Mouse (Mus musculus): Measurements from ENCODE around the gene Rassf8. TPM values are rescaled to one million over a fixed set of nuclear protein-coding genes. Genes with fewer than 3 reads are reported as not detected.

The Rassf8 gene
- polyA plus RNA-seq (2015; fragmentation: Nextera tagmentation; extraction: Ambion mirVana): 4.3 and 4.4 TPM in 2 replicates

GRCm38 (mm10) chr6:145746132-145746849 lies at the start of gene Rassf8:
Gene Rassf8 (plus strand): TSS chr6:145746748.
- no peaks in the 10 kb centered on the region for H3K36me3 ChIP-seq (ENCODE audit: control insufficient read depth, insufficient read depth, low read length)
- WGBS: under 1% methylated on average over 49 of the region's 71 CpGs
- no peaks in the 10 kb centered on the region for H3K9me3 ChIP-seq (ENCODE audit: control insufficient read depth, low read length)
- H3K4me3 ChIP-seq (ENCODE audit: low read length): peak within 1 kb of the TSS; percentile 64
- peaks cover 12% of the 10 kb centered on the region for H3K4me1 ChIP-seq (ENCODE audit: control insufficient read depth, insufficient read depth, low read depth, low read length)
- peak within 1 kb of the TSS; percentile 82 for H3K9ac ChIP-seq (ENCODE audit: low read depth, low read length)
- H3K27ac ChIP-seq (ENCODE audit: low read depth, low read length): peak within 1 kb of the TSS; percentile 86
- ATAC-seq: peak; percentile 97
- H3K4me2 ChIP-seq (ENCODE audit: low read length): peak within 1 kb of the TSS; percentile 79
- H3K27me3 ChIP-seq (replicated peaks; ENCODE audit: control insufficient read depth, insufficient read depth, low read length): no peaks in the 10 kb centered on the region

GRCm38 (mm10) chr6:145701021-145701540 lies 45.5 kb upstream of the Rassf8 start:
- Histone ChIP-seq H3K4me3 (ENCODE audit: low read length) (no peak overlapping the region), H3K4me2 (ENCODE audit: low read length) (no peak overlapping the region), H3K9me3 (ENCODE audit: control insufficient read depth, low read length) (no peaks in the 10 kb centered on the region), H3K27ac (ENCODE audit: low read depth, low read length) (no peak overlapping the region), H3K4me1 (ENCODE audit: control insufficient read depth, insufficient read depth, low read depth, low read length) (no peaks in the 10 kb centered on the region), H3K27me3 (replicated peaks; ENCODE audit: control insufficient read depth, insufficient read depth, low read length) (no peaks in the 10 kb centered on the region), H3K9ac (ENCODE audit: low read depth, low read length) (no peak overlapping the region), H3K36me3 (ENCODE audit: control insufficient read depth, insufficient read depth, low read length) (no peaks in the 10 kb centered on the region)
- ATAC-seq: no peak
- 23% methylated on average over 8 of the region's 8 CpGs for WGBS

- no peak for ATAC-seq
- H3K27me3 ChIP-seq (replicated peaks; ENCODE audit: control insufficient read depth, insufficient read depth, low read length): no peaks in the 10 kb centered on the region
- H3K4me3 ChIP-seq (ENCODE audit: low read length): no peak overlapping the region
- WGBS: 67% methylated on average over 6 of the region's 6 CpGs
- H3K4me1 ChIP-seq (ENCODE audit: control insufficient read depth, insufficient read depth, low read depth, low read length): no peaks in the 10 kb centered on the region
- no peak overlapping the region for H3K9ac ChIP-seq (ENCODE audit: low read depth, low read length)
- no peak overlapping the region for H3K4me2 ChIP-seq (ENCODE audit: low read length)
- no peak overlapping the region for H3K27ac ChIP-seq (ENCODE audit: low read depth, low read length)
- no peaks in the 10 kb centered on the region for H3K36me3 ChIP-seq (ENCODE audit: control insufficient read depth, insufficient read depth, low read length)
- H3K9me3 ChIP-seq (ENCODE audit: control insufficient read depth, low read length): no peaks in the 10 kb centered on the region
These were observed 42.9 kb upstream of the Rassf8 start for GRCm38 (mm10) chr6:145703667-145704066.

- Histone ChIP-seq H3K27me3 (replicated peaks; ENCODE audit: control insufficient read depth, insufficient read depth, low read length) (no peaks in the 10 kb centered on the region), H3K4me3 (ENCODE audit: low read length) (no peak overlapping the region), H3K9ac (ENCODE audit: low read depth, low read length) (no peak overlapping the region), H3K27ac (ENCODE audit: low read depth, low read length) (no peak overlapping the region), H3K9me3 (ENCODE audit: control insufficient read depth, low read length) (no peaks in the 10 kb centered on the region), H3K4me1 (ENCODE audit: control insufficient read depth, insufficient read depth, low read depth, low read length) (peaks cover 5% of the 10 kb centered on the region; the same call in 1 of the 2 replicates), H3K36me3 (ENCODE audit: control insufficient read depth, insufficient read depth, low read length) (no peaks in the 10 kb centered on the region), H3K4me2 (ENCODE audit: low read length) (no peak overlapping the region)
- WGBS: 92% methylated on average over 18 of the region's 18 CpGs
- no peak for ATAC-seq
These were observed 36.4 kb upstream of the Rassf8 start for GRCm38 (mm10) chr6:145709956-145710720.

- no peak overlapping the region for H3K4me2 ChIP-seq (ENCODE audit: low read length)
- 92% methylated on average over 3 of the region's 3 CpGs for WGBS
- H3K27me3 ChIP-seq (replicated peaks; ENCODE audit: control insufficient read depth, insufficient read depth, low read length): no peaks in the 10 kb centered on the region
- ATAC-seq: no peak
- H3K9me3 ChIP-seq (ENCODE audit: control insufficient read depth, low read length): no peaks in the 10 kb centered on the region
- peaks cover 5% of the 10 kb centered on the region; the same call in 1 of the 2 replicates for H3K4me1 ChIP-seq (ENCODE audit: control insufficient read depth, insufficient read depth, low read depth, low read length)
- H3K36me3 ChIP-seq (ENCODE audit: control insufficient read depth, insufficient read depth, low read length): no peaks in the 10 kb centered on the region
- no peak overlapping the region for H3K9ac ChIP-seq (ENCODE audit: low read depth, low read length)
- H3K4me3 ChIP-seq (ENCODE audit: low read length): no peak overlapping the region
- H3K27ac ChIP-seq (ENCODE audit: low read depth, low read length): no peak overlapping the region
These were observed 35.8 kb upstream of the Rassf8 start for GRCm38 (mm10) chr6:145710797-145711196.

- 64% methylated on average over 5 of the region's 5 CpGs for WGBS
- H3K27me3 ChIP-seq (replicated peaks; ENCODE audit: control insufficient read depth, insufficient read depth, low read length): no peaks in the 10 kb centered on the region
- no peaks in the 10 kb centered on the region for H3K9me3 ChIP-seq (ENCODE audit: control insufficient read depth, low read length)
These were observed 35.2 kb upstream of the Rassf8 start for GRCm38 (mm10) chr6:145711320-145711719.

GRCm38 (mm10) chr6:145713241-145714114 lies 33.1 kb upstream of the Rassf8 start:
- 28% methylated on average over 8 of the region's 8 CpGs for WGBS
- no peak overlapping the region for H3K4me2 ChIP-seq (ENCODE audit: low read length)
- H3K27ac ChIP-seq (ENCODE audit: low read depth, low read length): no peak overlapping the region
- no peaks in the 10 kb centered on the region for H3K36me3 ChIP-seq (ENCODE audit: control insufficient read depth, insufficient read depth, low read length)
- H3K4me1 ChIP-seq (ENCODE audit: control insufficient read depth, insufficient read depth, low read depth, low read length): peaks cover 5% of the 10 kb centered on the region; the same call in 1 of the 2 replicates
- no peak overlapping the region for H3K4me3 ChIP-seq (ENCODE audit: low read length)
- H3K27me3 ChIP-seq (replicated peaks; ENCODE audit: control insufficient read depth, insufficient read depth, low read length): no peaks in the 10 kb centered on the region
- ATAC-seq: peak; percentile 48; the same call in 1 of the 2 replicates
- no peaks in the 10 kb centered on the region for H3K9me3 ChIP-seq (ENCODE audit: control insufficient read depth, low read length)
- no peak overlapping the region for H3K9ac ChIP-seq (ENCODE audit: low read depth, low read length)

More at GRCm38 (mm10) chr6:145711320-145711719, 35.2 kb upstream of the Rassf8 start:
- no peaks in the 10 kb centered on the region for H3K36me3 ChIP-seq (ENCODE audit: control insufficient read depth, insufficient read depth, low read length)
- H3K4me3 ChIP-seq (ENCODE audit: low read length): no peak overlapping the region
- no peak overlapping the region for H3K9ac ChIP-seq (ENCODE audit: low read depth, low read length)
- H3K4me2 ChIP-seq (ENCODE audit: low read length): no peak overlapping the region
- peaks cover 5% of the 10 kb centered on the region; the same call in 1 of the 2 replicates for H3K4me1 ChIP-seq (ENCODE audit: control insufficient read depth, insufficient read depth, low read depth, low read length)
- no peak overlapping the region for H3K27ac ChIP-seq (ENCODE audit: low read depth, low read length)
- ATAC-seq: no peak

GRCm38 (mm10) chr6:145714131-145714530 lies 32.4 kb upstream of the Rassf8 start:
- Histone ChIP-seq H3K27me3 (replicated peaks; ENCODE audit: control insufficient read depth, insufficient read depth, low read length) (no peaks in the 10 kb centered on the region), H3K4me2 (ENCODE audit: low read length) (no peak overlapping the region), H3K4me3 (ENCODE audit: low read length) (no peak overlapping the region), H3K4me1 (ENCODE audit: control insufficient read depth, insufficient read depth, low read depth, low read length) (peaks cover 5% of the 10 kb centered on the region; the same call in 1 of the 2 replicates), H3K36me3 (ENCODE audit: control insufficient read depth, insufficient read depth, low read length) (no peaks in the 10 kb centered on the region), H3K9ac (ENCODE audit: low read depth, low read length) (no peak overlapping the region), H3K27ac (ENCODE audit: low read depth, low read length) (no peak overlapping the region), H3K9me3 (ENCODE audit: control insufficient read depth, low read length) (no peaks in the 10 kb centered on the region)
- ATAC-seq: no peak
- 38% methylated on average over 1 of the region's 1 CpGs for WGBS

Measured in hindbrain, embryonic 16.5 days (tissue).